Mouse (Mus musculus) limb, embryonic 15.5 days (tissue): ENCODE measurements around the gene Olfr374. TPM values are rescaled to one million over a fixed set of nuclear protein-coding genes. Genes with fewer than 3 reads are reported as not detected.
"Not testable (repeated sequence)": the region's sequence is repeated elsewhere in the genome, so short reads cannot be mapped to it uniquely, and the experiment has no call there.

Source experiments
- ATAC-seq: fragments of 200-750 bp; cut with Nextera tagmentation; 2 replicates; pipeline ENCODE4 v1.8.0; 2017; ENCODE audit warnings: low read depth, moderate TSS enrichment; ENCODE audit not compliant: insufficient number of reproducible peaks, low FRiP score, low TSS enrichment
- H3K27ac ChIP-seq: fragments of 300-500 bp; sonication (generic); 2 replicates; pipeline ENCODE4 v1.5.1; 2015; ENCODE audit warnings: moderate library complexity, mild to moderate bottlenecking, inconsistent platforms
- H3K27me3 ChIP-seq: fragments of 300-500 bp; sonication (generic); 2 replicates; pipeline ENCODE4 v1.6.1; 2015; ENCODE audit warnings: inconsistent platforms
- H3K36me3 ChIP-seq: fragments of 300-500 bp; sonication (generic); 2 replicates; pipeline ENCODE4 v1.6.1; 2015; ENCODE audit warnings: inconsistent platforms
- H3K4me1 ChIP-seq: fragments of 300-500 bp; sonication (generic); 2 replicates; pipeline ENCODE4 v1.6.1; 2015; ENCODE audit warnings: inconsistent platforms
- H3K4me2 ChIP-seq: fragments of 300-500 bp; sonication (generic); 2 replicates; pipeline ENCODE4 v1.6.1; 2015; ENCODE audit warnings: mild to moderate bottlenecking, inconsistent platforms
- H3K4me3 ChIP-seq: fragments of 300-500 bp; sonication (generic); 2 replicates; pipeline ENCODE4 v1.5.1; 2015; ENCODE audit warnings: mild to moderate bottlenecking, inconsistent platforms
- H3K9ac ChIP-seq: fragments of 300-500 bp; sonication (generic); 2 replicates; pipeline ENCODE4 v1.6.1; 2015; ENCODE audit warnings: inconsistent platforms
- H3K9me3 ChIP-seq: fragments of 300-500 bp; sonication (generic); 2 replicates; pipeline ENCODE4 v1.6.1; 2016; ENCODE audit warnings: inconsistent platforms
- WGBS: fragments of 180-500 bp; shearing (Covaris S2); methylation state at CpG from one replicate; pipeline ENCODE4 v1.1.7; 2015; 5-methylcytosine and 5-hydroxymethylcytosine counted together
- polyA plus RNA-seq: library from polyadenylated mRNA; unstranded; fragments of >200 nt; fragmentation: Nextera tagmentation; extraction: Ambion mirVana; gene quantifications from 2 replicates; pipeline ENCODE4 v1.2.1, GENCODE M21; 2015

Gene Olfr374
- polyA plus RNA-seq, 1 experiment from 2014 or later: 0.09 TPM

DNA sequence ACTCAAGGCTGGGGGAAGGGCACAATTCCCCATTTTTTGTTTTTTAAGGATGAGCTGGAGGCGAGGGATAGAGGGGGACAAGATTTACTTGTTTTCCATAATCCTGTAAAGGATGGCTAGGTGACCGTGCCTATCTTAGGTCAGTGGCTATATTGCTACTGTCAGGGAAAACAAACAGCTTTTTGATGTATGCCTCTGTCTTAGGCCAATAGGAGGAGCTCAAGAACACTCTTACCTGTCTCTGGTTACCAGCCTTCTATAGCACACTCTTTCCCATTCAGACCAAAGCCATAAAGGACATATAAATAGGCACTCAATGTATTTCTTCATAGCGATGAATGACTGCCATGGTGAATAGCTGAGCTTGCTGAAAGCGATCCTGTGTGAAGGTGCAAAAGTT is 11.8 kb downstream of the Olfr374 start:
- H3K9ac ChIP-seq: no peak overlapping the region
- H3K4me1 ChIP-seq: no peaks in the 10 kb centered on the region
- H3K27me3 ChIP-seq: no peaks in the 10 kb centered on the region
- no peak for ATAC-seq
- 45% methylated on average over 4 of the region's 4 CpGs for WGBS
- no peak overlapping the region for H3K4me2 ChIP-seq
- H3K36me3 ChIP-seq: no peaks in the 10 kb centered on the region
- H3K4me3 ChIP-seq: no peak overlapping the region
- H3K27ac ChIP-seq: no peak overlapping the region
- H3K9me3 ChIP-seq: no peaks in the 10 kb centered on the region

DNA sequence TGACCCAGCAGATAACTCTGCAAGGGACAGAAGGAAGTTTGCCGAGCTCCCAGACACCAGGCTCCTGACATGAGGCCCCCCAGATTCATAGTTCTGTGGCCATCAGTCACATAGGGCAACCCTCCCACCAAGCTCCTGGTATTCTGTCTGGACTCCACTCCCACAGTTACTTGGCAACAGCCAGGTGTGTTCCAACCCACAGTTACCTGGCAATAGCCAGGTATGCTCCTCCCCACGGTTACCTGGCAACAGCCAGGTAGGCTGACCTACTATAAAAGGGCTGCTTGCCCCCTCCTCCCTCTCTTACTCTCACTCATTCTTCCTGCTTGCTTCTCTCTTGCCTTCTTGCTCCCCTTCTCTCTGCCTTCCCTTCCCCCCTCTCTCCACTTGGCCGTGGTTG is 14.6 kb downstream of the Olfr374 start:
- not testable (repeated sequence) for H3K27me3 ChIP-seq, H3K4me1 ChIP-seq, H3K27ac ChIP-seq, H3K4me3 ChIP-seq, H3K9me3 ChIP-seq, H3K9ac ChIP-seq, H3K4me2 ChIP-seq, H3K36me3 ChIP-seq, ATAC-seq
- WGBS: 51% methylated on average over 3 of the region's 3 CpGs

DNA sequence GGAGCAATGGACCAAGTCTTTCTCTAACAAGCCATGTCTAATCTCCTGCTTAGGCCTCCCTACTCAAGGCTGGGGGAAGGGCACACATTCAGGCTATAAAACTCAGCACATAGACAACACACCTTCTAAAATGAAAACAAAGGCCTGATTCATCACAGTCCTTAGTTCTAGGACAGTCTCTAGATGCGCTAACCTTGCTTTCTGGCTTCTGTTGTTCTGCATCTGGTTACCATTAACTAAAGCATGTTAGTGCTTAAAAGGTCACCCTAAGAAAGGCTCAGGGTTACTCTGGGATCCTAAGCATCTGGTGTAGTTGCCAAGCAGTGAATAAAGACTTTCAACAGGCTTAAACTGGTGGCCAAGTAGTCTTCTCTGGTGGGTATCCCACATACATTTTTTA is 15.2 kb downstream of the Olfr374 start:
- Histone ChIP-seq H3K36me3 (no peaks in the 10 kb centered on the region), H3K4me2 (no peak overlapping the region), H3K27me3 (no peaks in the 10 kb centered on the region), H3K27ac (no peak overlapping the region), H3K9ac (no peak overlapping the region), H3K4me1 (no peaks in the 10 kb centered on the region), H3K9me3 (no peaks in the 10 kb centered on the region), H3K4me3 (no peak overlapping the region)
- no peak for ATAC-seq
- 31% methylated on average over 1 of the region's 1 CpGs for WGBS

DNA sequence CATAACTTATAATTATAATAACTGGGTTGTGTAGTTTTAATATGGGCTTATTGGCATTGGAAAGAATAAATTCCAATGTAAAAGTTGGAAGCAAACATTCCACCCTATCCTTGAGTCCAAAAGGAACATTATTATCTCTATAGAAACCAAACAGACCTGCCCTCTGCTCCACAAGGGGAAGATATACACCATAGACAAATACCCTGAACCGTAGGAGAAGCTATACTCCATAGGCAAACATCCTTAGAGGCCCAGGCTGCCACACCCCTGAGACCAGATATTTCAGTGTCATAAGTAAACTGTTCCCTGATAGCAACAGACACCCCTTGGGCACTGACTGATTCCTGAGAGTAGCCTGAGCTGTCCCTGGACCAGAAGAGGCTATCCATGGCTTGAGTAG is 21.0 kb downstream of the Olfr374 start:
- H3K36me3 ChIP-seq: no peaks in the 10 kb centered on the region
- H3K4me1 ChIP-seq: no peaks in the 10 kb centered on the region
- H3K27ac ChIP-seq: no peak overlapping the region
- H3K4me3 ChIP-seq: no peak overlapping the region
- H3K27me3 ChIP-seq: no peaks in the 10 kb centered on the region
- H3K9ac ChIP-seq: no peak overlapping the region
- H3K4me2 ChIP-seq: no peak overlapping the region
- H3K9me3 ChIP-seq: no peaks in the 10 kb centered on the region
- ATAC-seq: no peak
- WGBS: 83% methylated on average over 1 of the region's 1 CpGs

GRCm38 (mm10) chr8:72131251-72131650 is 24.4 kb downstream of the Olfr374 start:
- H3K4me3 ChIP-seq: no peak overlapping the region
- no peak overlapping the region for H3K9ac ChIP-seq
- peak overlapping the region; percentile 2; the same call in 1 of the 2 replicates for H3K27ac ChIP-seq
- no peaks in the 10 kb centered on the region for H3K36me3 ChIP-seq
- no peak for ATAC-seq
- WGBS: 49% methylated on average over 2 of the region's 2 CpGs
- H3K9me3 ChIP-seq: no peaks in the 10 kb centered on the region
- H3K4me1 ChIP-seq: 0 out of 2 replicates have a peak, but pooled peaks cover 3% of the 10 kb centered on the region
- H3K4me2 ChIP-seq: no peak overlapping the region
- H3K27me3 ChIP-seq: no peaks in the 10 kb centered on the region

DNA sequence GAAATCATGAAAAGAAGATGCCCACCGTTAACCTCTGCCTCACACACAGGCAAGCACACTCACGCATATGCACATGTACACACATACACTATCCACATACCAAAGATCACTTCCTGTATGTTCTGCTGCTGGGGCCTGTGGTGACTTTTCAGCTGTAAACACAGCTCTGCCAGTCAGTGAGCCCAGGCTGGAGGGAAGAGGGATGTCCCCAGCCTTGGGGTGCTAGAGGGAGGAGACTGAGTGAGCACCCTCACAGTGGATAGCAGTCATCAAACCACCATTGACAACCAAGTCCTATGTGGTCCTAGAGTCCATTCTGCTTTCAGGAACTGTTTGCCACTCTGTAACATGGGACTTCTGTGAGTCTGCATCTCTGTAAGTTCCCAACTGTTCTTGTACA is 25.1 kb downstream of the Olfr374 start:
- no peak overlapping the region for H3K9ac ChIP-seq
- peak overlapping the region; percentile 2 for H3K27ac ChIP-seq
- 69% methylated on average over 2 of the region's 2 CpGs for WGBS
- no peak for ATAC-seq
- H3K9me3 ChIP-seq: no peaks in the 10 kb centered on the region
- no peak overlapping the region for H3K4me3 ChIP-seq
- H3K4me2 ChIP-seq: no peak overlapping the region
- peaks cover 4% of the 10 kb centered on the region for H3K4me1 ChIP-seq
- H3K27me3 ChIP-seq: no peaks in the 10 kb centered on the region
- H3K36me3 ChIP-seq: no peaks in the 10 kb centered on the region

DNA sequence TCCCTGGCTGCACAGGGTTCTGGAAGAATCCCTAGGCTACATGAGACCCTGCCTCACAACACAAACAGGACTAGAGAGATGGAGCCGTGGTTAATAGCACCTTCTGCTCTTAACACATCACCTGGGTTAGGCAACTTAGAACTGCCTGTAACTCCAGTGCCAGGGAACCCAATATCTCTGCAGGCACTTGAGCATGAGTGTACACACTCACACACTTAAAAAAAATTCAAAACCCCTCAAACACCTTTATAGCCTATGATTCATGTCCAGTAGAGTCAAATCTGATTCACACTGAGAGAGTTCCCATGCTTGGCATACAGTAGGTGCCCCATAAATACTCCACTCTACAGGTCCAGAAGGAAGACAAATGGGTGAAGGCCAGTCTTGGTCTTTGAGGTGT is 25.6 kb downstream of the Olfr374 start:
- H3K4me3 ChIP-seq: no peak overlapping the region
- H3K9ac ChIP-seq: no peak overlapping the region
- no peaks in the 10 kb centered on the region for H3K27me3 ChIP-seq
- peaks cover 8% of the 10 kb centered on the region for H3K4me1 ChIP-seq
- ATAC-seq: no peak
- no peak overlapping the region for H3K4me2 ChIP-seq
- H3K27ac ChIP-seq: no peak overlapping the region
- 81% methylated on average over 1 of the region's 1 CpGs for whole genome bisulfite sequencing
- H3K9me3 ChIP-seq: no peaks in the 10 kb centered on the region
- H3K36me3 ChIP-seq: no peaks in the 10 kb centered on the region; the same call in 1 of the 2 replicates

GRCm38 (mm10) chr8:72132891-72133290 is 26.1 kb downstream of the Olfr374 start:
- Histone ChIP-seq H3K4me3 (no peak overlapping the region), H3K4me2 (no peak overlapping the region), H3K4me1 (peaks cover 12% of the 10 kb centered on the region), H3K9me3 (no peaks in the 10 kb centered on the region), H3K36me3 (peaks cover 5% of the 10 kb centered on the region), H3K27ac (no peak overlapping the region), H3K27me3 (no peaks in the 10 kb centered on the region), H3K9ac (no peak overlapping the region)
- no peak for ATAC-seq
- 61% methylated on average over 1 of the region's 1 CpGs for WGBS

DNA sequence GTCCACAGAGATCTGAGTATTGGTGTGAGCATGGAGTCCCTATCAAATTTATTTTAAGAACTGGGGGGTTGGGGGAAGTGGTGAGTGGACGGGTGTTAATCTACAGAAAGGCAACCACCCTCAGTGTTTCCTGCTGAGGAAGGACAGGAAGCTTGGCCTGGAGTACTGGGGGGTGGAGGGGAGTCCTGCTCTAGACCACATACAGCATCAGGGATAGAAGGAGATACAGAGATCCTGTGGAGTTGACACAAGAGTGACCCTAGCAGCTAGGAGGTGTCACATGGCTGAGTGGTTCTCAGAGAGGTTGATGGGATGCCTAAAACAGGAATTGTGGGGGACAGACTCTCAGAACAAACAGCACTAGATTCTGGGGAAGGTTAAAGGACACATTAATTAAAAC is 26.7 kb downstream of the Olfr374 start:
- Histone ChIP-seq H3K27me3 (no peaks in the 10 kb centered on the region), H3K9me3 (no peaks in the 10 kb centered on the region), H3K27ac (no peak overlapping the region), H3K36me3 (peaks cover 11% of the 10 kb centered on the region), H3K4me2 (no peak overlapping the region), H3K4me3 (no peak overlapping the region), H3K4me1 (peaks cover 14% of the 10 kb centered on the region), H3K9ac (no peak overlapping the region)
- 53% methylated on average over 1 of the region's 1 CpGs for WGBS
- no peak for ATAC-seq

GRCm38 (mm10) chr8:72134756-72135445 is 28.1 kb downstream of the Olfr374 start, which contains the start of gene Tpm4:
TSS of gene Tpm4 (plus strand) at chr8:72134975.
- peak; percentile 75 for ATAC-seq
- H3K27ac ChIP-seq: peak within 1 kb of the TSS; percentile 99
- H3K36me3 ChIP-seq: peaks cover 25% of the 10 kb centered on the region
- under 1% methylated on average over 49 of the region's 49 CpGs for WGBS
- H3K4me2 ChIP-seq: peak within 1 kb of the TSS; percentile 63
- H3K4me1 ChIP-seq: peaks cover 14% of the 10 kb centered on the region
- H3K27me3 ChIP-seq: no peaks in the 10 kb centered on the region
- H3K4me3 ChIP-seq: peak within 1 kb of the TSS; percentile 85
- peak within 1 kb of the TSS; percentile 89 for H3K9ac ChIP-seq
- H3K9me3 ChIP-seq: no peaks in the 10 kb centered on the region

DNA sequence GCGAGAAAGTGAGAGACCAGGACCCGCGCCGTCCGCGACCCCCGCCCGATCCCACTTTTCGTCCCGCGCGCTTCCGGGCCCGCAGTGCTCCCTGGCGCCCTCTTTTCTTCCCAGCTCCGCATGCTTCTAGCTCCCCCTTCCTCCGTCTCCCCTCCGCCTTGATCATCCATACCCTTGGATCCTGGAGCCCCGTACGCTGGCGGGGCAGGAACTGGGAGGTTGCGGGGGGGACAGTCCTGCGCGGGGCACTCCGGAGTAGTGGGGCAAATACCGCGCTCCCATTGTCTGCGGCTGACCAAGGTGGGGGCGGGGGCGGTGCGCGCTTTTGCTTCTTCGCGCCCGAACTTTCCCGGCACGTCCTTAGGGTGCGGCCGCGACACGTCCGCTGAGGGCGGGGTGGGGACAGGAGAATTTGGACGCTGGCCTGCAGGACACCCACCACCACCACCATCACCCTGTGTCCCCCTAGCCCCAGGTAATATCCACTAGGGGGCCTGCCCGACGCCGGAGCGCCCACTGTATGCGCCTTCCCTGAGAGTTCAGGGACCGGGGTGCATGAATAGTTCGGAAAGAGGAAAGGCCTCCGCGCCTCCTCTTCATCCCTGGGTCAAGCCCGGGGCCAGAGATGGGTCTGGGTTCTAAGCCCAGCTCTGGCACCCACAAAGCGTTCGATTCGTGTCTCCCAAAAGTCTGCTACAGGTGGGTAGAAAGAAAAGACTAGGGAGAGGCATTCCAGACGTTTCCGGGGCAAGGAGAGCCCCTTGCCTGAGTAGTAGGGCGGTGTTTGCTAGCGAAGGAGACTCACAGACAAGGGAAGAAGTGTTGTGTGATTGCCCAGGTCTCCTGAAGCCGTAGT is 28.8 kb downstream of the Olfr374 start:
- H3K4me1 ChIP-seq: peaks cover 14% of the 10 kb centered on the region
- WGBS: under 1% methylated on average over 54 of the region's 62 CpGs
- ATAC-seq: peak; percentile 52; the same call in 1 of the 2 replicates
- peaks cover 32% of the 10 kb centered on the region for H3K36me3 ChIP-seq
- peak overlapping the region; percentile 89 for H3K9ac ChIP-seq
- peak overlapping the region; percentile 99 for H3K27ac ChIP-seq
- no peaks in the 10 kb centered on the region for H3K9me3 ChIP-seq
- no peaks in the 10 kb centered on the region for H3K27me3 ChIP-seq
- peak overlapping the region; percentile 63 for H3K4me2 ChIP-seq
- H3K4me3 ChIP-seq: peak overlapping the region; percentile 85

GRCm38 (mm10) chr8:72136302-72136978 is 29.6 kb downstream of the Olfr374 start:
- Histone ChIP-seq H3K9me3 (no peaks in the 10 kb centered on the region), H3K27ac (peak overlapping the region; percentile 99), H3K9ac (peak overlapping the region; percentile 89), H3K4me3 (peak overlapping the region; percentile 85), H3K4me1 (peaks cover 14% of the 10 kb centered on the region), H3K36me3 (peaks cover 38% of the 10 kb centered on the region), H3K4me2 (peak overlapping the region; percentile 63), H3K27me3 (no peaks in the 10 kb centered on the region)
- WGBS: under 1% methylated on average over 18 of the region's 18 CpGs
- ATAC-seq: peak; percentile 75
